Mouse (Mus musculus): Measurements from ENCODE around the gene Prr7. TPM values are rescaled to one million over a fixed set of nuclear protein-coding genes. Genes with fewer than 3 reads are reported as not detected.
A peak's percentile ranks its signal among the peaks of the same experiment; 100 is the strongest.

The Prr7 gene
- total RNA-seq, 2 experiments from 2014 or later: 1.0 to 1.6 TPM

GRCm38 (mm10) chr13:55473076-55473831 lies 9.2 kb downstream of the Prr7 start:
- intact Hi-C loops (cut with DNase I; ENCODE audit: low total_unique reads): no loop called here
- no peak for DNase-seq

- intact Hi-C loops (cut with DNase I; ENCODE audit: low total_unique reads): no loop called here
Observed at GRCm38 (mm10) chr13:55473961-55474360, 9.9 kb downstream of the Prr7 start.

GRCm38 (mm10) chr13:55474621-55475069 lies 10.6 kb downstream of the Prr7 start:
- intact Hi-C loops (cut with DNase I; ENCODE audit: low total_unique reads): loop anchor here (5.0 kb wide), 1 partner anchor 38 kb away; the partner anchor contains the start of gene Pdlim7
- DNase-seq: no peak

More at GRCm38 (mm10) chr13:55473961-55474360, 9.9 kb downstream of the Prr7 start:
- no peak for DNase-seq

GRCm38 (mm10) chr13:55475750-55476149 lies 11.7 kb downstream of the Prr7 start:
- no peak for DNase-seq
- intact Hi-C loops (cut with DNase I; ENCODE audit: low total_unique reads): loop anchor here (5.0 kb wide), 1 partner anchor 37 kb away; the partner anchor contains the start of gene Pdlim7

- intact Hi-C loops (cut with DNase I; ENCODE audit: low total_unique reads): loop anchor here (5.0 kb wide), 1 partner anchor 36 kb away; the partner anchor contains the start of gene Pdlim7
- DNase-seq: no peak
Observed at GRCm38 (mm10) chr13:55476256-55476655, 12.2 kb downstream of the Prr7 start.

- intact Hi-C loops (cut with DNase I; ENCODE audit: low total_unique reads): loop anchor here (5.0 kb wide), 1 partner anchor 35 kb away; the partner anchor contains the start of gene Pdlim7
- no peak for DNase-seq
Observed at GRCm38 (mm10) chr13:55477492-55477891, 13.4 kb downstream of the Prr7 start.

- intact Hi-C loops (cut with DNase I; ENCODE audit: low total_unique reads): loop anchor here (5.0 kb wide), 1 partner anchor 34 kb away; the partner anchor contains the start of gene Pdlim7
- no peak for DNase-seq
Observed at GRCm38 (mm10) chr13:55478036-55478435, 14.0 kb downstream of the Prr7 start.

- intact Hi-C loops (cut with DNase I; ENCODE audit: low total_unique reads): loop anchor here (5.0 kb wide), 1 partner anchor 33 kb away; the partner anchor contains the start of gene Pdlim7
Observed at GRCm38 (mm10) chr13:55479008-55479407, 14.9 kb downstream of the Prr7 start.

GRCm38 (mm10) chr13:55479929-55480328 lies 15.9 kb downstream of the Prr7 start:
- intact Hi-C loops (cut with DNase I; ENCODE audit: low total_unique reads): loop anchor here (5.0 kb wide), 1 partner anchor 32 kb away; the partner anchor contains the start of gene Pdlim7
- DNase-seq: no peak

More at GRCm38 (mm10) chr13:55479008-55479407, 14.9 kb downstream of the Prr7 start:
- no peak for DNase-seq

- no peak for DNase-seq
- intact Hi-C loops (cut with DNase I; ENCODE audit: low total_unique reads): no loop called here
Observed at GRCm38 (mm10) chr13:55482542-55482941, 18.5 kb downstream of the Prr7 start.

GRCm38 (mm10) chr13:55483071-55483470 lies 19.0 kb downstream of the Prr7 start:
- DNase-seq: no peak
- intact Hi-C loops (cut with DNase I; ENCODE audit: low total_unique reads): no loop called here

- intact Hi-C loops (cut with DNase I; ENCODE audit: low total_unique reads): no loop called here
- no peak for DNase-seq
Observed at GRCm38 (mm10) chr13:55483593-55483992, 19.5 kb downstream of the Prr7 start.

- intact Hi-C loops (cut with DNase I; ENCODE audit: low total_unique reads): no loop called here
- DNase-seq: no peak
Observed at GRCm38 (mm10) chr13:55484520-55485088, 20.5 kb downstream of the Prr7 start.

GRCm38 (mm10) chr13:55486029-55486794 lies 22.1 kb downstream of the Prr7 start:
- peak; percentile 69 for DNase-seq
- intact Hi-C loops (cut with DNase I; ENCODE audit: low total_unique reads): no loop called here

GRCm38 (mm10) chr13:55486916-55487577 lies 23.0 kb downstream of the Prr7 start:
- intact Hi-C loops (cut with DNase I; ENCODE audit: low total_unique reads): no loop called here
- no peak for DNase-seq

- peak; percentile 73 for DNase-seq
- intact Hi-C loops (cut with DNase I; ENCODE audit: low total_unique reads): no loop called here
Observed at GRCm38 (mm10) chr13:55487578-55488498, 23.8 kb downstream of the Prr7 start, which contains the start of gene Dbn1. Gene Dbn1, minus strand, starts transcription at chr13:55488111.

GRCm38 (mm10) chr13:55494257-55494656 lies 30.2 kb downstream of the Prr7 start:
- no peak for DNase-seq

More at GRCm38 (mm10) chr13:55494257-55494656, 30.2 kb downstream of the Prr7 start:
- intact Hi-C loops (cut with DNase I; ENCODE audit: low total_unique reads): no loop called here

All from gastrocnemius, postnatal 14 days (tissue).